Mouse (Mus musculus) 3134 (cell line): ENCODE measurements around the gene Safb2.

Experiments
- DNase-seq: peaks from one replicate; pipeline ENCODE4 v3.0.0-alpha.2; 2011; ENCODE audit warnings: low spot score; ENCODE audit not compliant: insufficient read length; ENCODE audit errors: extremely low read depth

Safb2 gene

DNA sequence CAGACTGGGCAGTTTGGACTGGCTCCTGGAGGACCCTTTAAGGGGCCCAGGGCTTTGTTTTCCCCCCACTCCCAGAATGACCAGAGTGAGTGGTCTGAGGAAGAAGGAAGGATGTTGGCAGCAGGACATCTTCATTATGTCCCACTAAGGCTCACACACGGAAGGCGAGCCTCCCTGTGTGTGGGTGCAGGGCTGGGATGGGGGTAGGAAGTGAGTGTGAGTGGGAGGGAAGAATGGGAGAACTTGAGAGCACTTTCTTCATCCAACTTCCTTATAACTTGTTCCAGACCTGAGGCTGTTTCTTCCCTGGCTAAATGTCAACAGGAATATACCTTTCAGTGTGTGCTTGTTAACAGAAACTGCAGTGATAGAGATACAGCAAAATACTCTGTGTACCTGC is 26.9 kb upstream of the Safb2 start:
- DNase-seq = no peak

DNA sequence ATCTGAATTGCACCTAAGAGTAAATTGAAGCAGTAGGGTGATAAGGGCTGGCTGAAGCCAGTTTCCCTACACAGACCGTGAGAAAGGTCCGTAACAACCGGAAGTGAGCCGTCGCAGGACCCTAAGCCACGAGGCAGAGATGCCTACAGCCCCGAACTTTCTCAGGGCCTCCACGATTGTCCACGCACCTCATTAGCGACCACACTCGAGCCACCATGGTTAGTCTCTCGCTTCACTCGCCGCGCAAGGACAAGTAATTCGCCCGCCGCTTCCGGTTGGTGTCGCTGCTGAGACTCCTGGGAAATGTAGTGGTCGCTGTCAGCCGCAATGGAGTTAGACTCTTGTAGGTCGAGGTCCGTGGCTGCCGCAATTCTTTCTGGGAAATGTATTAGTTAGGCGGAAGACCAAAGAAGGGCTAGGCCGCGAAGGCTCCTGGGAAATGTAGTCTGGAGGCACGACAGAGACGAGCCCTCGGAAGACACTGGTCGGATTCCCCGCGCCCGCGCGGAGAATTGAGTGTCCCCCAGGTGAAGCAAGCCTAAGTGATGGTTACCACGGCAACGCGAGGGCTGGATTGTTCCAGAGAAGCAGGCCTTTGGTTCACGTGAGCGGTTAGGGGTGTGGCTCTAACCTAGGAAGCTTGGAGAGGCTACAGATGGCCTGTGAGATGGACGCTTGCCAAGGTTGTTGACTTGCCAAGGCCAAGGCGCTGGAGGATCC is 25.2 kb upstream of the Safb2 start, which contains the start of gene 2410015M20Rik:
Gene 2410015M20Rik (minus strand): TSS at position 320 of the 720 bp plus-strand sequence.
- peak; percentile 96 for DNase-seq

DNA sequence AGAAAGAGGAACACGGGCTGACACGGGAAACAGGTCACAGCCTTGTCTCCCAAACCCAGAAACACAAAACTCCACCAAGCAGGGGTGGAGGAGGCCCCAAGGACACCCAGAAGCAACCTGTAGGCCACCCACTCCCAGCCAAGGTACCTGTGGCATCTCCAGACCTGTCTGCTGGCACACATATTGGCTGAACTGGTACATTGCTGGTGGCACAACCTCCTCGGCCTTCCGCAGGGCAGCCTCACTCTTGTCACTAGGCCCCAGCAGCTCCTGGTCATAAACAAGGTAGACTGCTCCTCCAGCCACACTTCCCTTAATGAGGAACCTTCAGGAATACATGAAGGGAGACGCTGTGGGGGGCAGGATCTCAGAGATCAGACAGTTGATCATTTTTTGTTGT is 24.3 kb upstream of the Safb2 start:
- no peak for DNase-seq

DNA sequence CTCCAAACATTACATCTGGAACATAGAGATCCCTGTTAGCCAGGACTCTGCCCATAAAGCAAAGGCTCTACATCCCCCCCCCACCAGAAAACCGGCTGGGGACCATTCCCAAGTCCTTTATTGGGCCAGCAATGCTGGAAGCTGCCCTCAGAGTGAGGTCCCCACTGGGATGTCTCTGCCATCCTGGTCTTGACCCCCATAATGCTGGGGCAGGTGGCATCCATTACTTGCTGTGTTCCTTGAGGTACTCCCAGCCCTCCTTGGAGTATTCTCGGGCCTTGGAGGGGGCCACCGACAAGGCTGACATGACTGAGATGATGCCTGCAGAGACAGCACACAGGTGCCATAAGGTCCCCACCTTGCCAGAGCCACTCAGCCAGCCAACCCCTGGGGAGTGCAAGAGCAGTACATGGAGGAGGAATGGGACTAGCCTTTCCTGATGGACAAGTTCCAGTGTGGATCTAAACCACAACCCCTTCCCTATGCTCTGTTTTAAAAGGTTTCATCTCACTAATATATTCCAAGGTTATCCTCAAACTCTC is 23.2 kb upstream of the Safb2 start:
- no peak for DNase-seq

DNA sequence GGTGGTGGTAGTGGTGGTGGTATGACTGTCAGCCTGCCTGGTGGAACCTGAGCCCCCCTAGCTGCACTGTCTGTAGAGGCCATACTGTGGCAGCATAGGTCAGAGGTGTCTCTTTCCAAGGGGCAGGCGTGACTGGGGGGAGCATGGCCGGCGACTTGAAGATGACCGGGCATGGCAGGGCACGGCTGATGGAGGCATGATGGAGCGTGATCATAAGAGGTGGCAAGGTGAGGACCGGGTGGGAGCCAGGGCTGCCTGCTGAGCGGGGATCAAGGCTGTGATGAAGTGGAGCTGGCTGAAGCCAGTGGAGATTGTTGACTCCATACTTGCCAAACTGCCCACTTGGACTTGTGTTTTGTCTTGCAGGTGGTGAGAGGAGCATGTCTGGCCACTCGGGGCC is 21.0 kb upstream of the Safb2 start:
- DNase-seq = no peak

DNA sequence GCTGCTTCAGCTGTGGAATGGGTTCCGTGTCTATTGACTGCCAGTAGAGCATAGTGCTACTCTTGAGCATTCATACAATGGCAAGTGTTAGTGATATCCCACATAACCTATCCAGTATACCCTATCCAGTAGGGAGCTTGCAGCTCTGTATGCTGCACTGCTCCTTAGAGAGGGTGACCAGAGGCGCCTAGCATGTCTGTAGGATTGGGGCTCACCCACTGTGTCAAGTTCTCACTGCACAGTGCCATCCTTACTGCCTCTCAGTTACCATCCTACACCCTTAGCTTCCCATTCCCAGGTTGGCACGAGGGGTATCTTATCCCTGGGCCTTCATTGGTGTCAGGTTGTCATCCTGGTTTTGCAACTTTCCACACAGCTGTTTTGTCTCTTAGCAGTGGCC is 20.0 kb upstream of the Safb2 start:
- DNase-seq = no peak

DNA sequence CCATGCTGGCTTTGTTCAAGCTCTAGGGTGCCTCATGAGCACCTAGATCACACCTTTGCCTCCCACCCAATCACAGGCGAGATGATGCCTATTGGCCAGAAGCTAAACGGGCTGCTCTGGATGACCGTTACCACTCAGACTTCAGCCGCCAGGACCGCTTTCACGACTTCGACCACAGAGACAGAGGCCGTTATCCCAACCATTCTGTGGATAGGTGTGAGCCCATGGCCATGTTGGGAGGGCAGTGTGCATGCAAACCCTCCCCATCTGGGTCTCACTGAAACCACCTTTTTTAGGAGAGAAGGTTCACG is 19.6 kb upstream of the Safb2 start:
- DNase-seq = no peak

DNA sequence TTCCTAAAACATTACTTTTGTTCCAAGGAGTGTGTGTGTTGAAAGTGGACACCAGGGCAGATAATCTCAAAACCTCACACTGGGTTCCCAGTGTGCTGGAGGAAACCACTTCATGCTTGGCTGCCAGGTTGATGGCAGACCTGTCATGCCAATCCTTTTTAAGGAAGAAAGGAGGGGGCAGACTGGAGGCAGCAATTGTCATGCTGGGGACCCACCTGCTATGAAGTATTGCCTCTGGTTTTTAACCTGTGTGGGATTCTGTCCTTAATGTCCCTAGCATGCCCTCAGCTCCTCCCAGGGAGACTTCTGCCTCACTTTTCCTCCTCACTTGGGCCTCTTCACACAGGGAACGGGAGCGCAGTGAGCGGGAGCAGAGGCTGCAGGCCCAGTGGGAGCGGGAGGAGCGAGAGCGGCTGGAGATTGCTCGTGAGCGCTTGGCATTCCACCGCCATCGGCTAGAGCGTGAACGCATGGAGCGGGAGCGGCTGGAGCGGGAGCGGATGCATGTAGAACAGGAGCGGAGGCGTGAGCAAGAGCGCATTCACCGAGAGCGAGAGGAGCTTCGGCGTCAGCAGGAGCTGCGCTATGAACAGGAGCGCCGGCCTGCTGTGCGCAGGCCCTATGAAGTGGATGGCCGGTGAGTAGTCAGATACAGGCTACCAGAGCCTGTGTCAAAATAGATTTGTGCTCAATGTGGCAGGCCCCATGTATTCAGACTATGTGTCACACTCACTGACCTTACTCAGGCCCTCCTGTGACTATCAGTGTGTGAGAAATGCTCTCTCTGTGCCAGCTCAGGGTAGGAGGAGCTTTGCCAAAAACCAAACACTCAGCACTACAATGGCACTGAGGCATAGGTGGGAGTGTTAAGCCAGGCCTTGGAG is 19.0 kb upstream of the Safb2 start:
- no peak for DNase-seq

DNA sequence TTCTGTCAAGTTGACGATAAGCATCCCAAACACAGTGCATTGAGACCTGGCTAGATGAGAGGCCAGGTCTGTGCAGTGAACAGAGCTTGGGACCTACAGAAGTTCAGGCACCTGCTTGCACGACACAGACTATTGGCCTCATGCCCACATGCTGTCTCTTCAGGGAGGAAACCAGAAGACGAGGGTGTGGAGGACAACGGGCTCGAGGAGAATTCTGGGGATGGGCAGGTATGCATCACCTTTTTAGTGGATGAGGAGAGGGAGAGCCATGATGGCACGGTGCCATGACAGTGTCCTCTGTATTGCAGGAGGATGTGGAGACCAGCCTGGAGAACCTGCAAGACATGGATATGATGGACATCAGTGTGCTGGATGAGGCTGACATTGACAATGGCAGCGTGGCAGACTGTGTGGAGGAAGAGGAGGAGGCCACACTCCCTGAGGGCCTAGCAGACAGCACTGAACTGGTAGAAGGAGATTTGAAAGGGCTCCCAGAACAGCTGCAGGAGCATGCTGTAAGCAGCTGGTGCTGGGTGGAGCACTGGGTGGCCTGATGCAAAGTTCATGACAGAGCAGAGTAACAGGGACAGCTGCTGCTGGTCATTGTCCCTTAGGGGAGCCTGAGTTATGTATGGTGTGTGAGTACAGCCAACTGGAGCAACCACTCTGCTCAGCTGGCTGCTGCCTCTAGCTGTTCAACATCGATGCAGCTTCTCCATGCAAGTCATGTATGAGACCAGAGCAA is 9.3 kb upstream of the Safb2 start:
- no peak for DNase-seq

DNA sequence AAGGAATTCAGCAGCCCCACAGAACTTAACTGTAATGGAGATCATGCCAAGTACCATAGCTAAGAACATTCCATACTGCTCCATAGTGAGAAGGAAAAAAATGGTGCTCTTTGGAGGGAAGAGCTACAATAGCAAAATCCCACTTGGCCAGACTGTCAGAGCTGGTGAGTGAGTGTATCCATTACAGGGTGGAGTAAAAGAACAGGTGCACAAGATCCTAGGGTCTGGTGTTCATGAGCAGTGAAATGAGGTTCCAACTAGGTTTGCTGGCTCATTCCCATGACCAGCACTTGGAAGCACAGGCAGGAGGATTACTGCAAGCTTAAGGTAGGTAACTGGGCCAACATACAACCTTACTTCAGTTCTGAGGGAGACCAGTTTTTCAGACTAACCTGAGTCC is 8.2 kb upstream of the Safb2 start:
- DNase-seq = no peak

DNA sequence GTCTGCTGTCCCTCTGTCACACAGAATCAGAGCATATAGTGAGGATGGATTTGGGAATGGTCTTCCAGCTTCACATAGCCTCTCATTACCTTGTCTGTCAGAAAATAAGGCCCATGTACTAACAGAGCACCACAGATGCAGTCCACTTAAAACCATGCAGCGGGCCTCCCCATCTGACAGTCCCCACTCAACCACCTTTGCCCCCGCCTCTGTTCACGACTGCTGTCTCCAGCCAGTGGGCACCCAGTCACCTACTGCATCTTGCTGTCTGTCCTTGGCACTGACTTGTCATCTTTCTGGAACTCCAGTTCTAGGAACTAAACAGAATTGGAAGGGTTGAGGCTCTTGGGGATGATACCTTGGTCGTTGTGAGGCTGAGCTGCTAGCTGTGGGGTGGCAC is 4.5 kb upstream of the Safb2 start:
- DNase-seq = no peak

DNA sequence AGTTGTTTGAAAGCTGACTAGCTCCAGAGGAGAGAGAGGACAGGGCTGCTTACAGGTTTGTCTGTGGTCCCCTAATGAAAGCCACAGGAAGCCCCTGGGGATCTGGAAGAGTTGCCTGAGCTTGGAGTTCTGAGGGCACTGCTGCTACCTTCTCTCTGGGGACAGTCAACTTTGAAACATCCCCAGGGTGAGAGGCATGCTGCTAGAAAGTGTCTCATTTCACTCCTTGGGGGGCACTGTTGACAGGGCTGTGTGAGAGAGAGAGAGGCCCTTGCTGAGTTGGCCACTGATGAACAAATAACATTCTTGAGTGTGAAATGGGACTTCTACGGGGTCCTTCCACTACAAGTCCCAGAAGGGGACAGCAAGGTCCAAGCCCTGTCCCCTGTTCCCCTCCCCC is 3.4 kb upstream of the Safb2 start:
- no peak for DNase-seq

DNA sequence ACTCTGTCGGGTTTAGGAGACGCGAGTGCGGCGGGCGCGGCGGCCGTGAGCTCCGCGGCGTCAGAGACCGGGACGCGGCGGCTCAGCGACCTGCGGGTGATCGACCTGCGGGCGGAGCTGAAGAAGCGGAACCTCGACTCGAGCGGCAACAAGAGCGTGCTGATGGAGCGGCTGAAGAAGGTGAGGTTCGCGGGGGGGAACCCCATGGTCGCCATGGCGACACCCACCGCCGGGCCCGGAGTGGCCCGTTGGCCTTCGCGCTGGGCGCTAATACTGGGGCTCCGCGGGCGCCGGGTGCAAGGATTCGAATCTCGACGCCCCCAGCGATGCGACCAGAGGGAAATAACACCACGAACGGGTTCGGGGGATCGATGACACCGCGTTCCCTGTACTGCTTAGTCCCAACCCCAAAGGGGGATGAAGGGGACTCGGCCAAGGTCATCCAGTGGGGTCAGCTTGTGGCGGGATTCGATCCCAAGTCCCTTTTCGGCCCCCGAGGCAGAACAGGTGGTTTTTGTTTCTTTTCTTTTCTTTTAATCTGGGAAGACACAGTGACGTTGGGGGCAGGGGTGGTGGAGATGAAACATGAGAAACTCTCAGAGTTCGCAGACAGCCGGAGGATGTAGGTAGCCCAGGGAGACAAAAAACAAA is 911 bp upstream of the Safb2 start:
- no peak for DNase-seq

DNA sequence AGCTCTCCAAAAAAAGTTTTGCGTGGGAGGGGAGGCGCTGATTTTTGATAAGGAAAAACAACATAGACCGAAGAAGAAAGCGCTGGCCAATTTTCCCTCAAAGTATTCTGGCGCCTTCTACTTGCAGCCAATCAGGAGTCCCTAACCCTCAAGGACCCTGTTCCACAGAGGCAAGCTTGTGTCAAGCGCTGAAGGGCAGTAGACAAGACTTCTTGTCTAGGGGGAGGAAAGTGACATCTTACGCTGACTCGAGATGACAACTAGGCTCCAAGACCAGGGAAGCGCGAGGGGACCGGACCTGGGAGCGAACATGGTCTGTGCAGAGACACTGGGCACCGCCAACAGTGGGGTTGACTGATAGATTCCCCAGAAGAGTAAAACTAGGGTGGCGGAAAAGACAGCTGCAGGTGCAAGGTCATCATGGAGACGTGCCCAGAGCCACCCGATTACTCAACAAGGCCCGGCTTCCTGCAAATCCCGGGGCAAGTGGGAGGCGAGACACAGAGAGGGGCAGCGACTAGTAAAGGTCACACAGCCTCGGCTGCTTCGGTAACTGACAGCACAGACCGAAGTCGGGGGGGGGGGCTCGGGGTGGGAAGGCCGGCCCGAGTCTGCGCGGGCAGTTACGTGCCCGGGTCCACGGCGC is 651 bp downstream of the Safb2 start:
- DNase-seq = no peak

DNA sequence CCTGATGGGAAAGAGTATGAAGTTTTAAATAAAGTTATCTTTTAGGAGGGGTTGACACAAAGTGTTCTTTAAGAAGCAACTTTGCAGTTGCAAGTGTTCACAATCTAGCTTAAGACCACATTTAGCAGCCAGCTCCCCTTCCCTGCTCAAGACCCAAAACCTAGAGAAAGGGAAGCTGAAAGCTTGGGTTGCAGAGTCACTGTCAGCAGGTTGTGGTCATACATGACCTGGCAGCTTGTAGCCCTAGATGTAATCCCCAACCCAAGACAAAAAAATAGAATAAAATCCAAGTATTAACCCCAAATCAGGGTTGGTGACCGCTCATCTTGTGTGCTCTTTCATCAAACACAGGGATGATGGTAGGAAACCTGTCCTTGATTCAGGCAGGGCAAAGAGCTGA is 1.3 kb downstream of the Safb2 start:
- DNase-seq = no peak

DNA sequence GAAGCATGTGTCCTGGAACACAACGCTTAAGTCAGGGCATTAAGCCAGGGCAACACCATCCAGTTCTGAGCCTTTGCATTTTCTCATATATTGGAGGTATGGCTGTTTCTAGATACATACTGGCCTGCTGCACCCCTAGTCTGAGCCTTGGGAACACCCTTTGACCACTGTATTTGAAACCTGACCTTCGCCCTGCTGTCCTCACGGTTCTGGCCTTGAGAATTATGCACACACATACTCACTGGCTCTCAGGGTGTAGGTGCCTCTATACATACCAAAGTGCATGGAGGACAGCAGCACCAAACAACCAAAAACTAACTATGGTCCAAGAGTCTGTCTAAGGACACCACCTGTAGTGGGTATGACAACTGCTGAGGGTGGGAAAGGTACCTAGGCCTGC is 11.4 kb downstream of the Safb2 start:
- no peak for DNase-seq

DNA sequence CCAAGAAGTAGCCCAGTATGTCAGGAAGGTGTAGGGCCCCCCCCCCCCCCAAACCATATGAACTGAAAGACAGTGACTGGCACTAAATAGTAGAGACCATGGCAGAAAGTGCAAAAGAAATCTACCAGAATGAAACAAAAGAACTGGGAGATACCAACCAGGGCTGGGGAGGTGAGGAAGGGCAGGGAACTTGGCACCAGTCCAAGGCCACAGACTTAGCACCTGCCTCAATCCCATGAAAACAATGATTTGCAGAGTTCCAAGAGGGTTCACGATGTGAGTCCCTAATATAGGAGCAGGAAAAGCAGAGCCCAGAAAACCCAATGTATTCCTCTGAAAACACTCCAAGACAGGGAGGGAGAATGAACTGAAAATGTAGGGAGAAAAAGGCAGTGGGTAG is 12.2 kb downstream of the Safb2 start:
- no peak for DNase-seq

DNA sequence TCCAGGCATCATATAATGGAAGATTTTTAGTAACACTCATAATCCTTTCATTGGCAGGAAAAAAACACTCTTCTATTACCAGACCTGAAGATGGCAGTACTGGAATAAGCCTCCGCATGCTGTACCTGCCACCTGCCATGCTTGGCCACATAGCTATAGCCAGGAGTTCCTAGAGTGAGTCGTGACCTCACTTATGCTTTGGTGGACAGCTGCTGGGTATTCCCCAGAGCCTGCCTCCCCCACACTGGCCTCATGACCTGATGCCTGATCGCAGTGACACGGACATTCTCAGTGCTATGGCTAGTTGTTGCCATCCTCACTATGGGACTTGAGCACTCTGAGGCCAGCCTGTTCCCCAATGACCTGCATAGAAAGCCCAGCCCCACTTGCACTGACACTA is 14.1 kb downstream of the Safb2 start:
- no peak for DNase-seq

DNA sequence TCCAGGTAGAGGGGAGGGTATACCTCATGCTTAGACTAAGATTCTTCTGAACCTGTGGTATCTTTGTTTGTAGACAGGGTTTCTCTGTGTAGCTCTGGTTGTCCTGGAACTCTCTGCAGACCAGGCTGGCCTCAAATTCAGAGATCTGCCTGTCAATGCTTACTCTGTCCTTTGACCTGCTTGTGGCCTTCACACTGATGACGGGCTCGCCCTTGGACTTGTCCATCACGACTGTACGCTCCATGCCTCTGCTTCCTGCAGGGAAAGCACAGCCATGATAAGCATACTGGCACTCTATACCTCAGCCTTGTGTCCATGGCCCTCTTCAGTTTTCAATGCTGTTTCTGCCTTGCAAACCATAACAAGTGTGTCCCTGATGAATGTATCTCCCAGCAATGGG is 17.0 kb downstream of the Safb2 start:
- DNase-seq = no peak

DNA sequence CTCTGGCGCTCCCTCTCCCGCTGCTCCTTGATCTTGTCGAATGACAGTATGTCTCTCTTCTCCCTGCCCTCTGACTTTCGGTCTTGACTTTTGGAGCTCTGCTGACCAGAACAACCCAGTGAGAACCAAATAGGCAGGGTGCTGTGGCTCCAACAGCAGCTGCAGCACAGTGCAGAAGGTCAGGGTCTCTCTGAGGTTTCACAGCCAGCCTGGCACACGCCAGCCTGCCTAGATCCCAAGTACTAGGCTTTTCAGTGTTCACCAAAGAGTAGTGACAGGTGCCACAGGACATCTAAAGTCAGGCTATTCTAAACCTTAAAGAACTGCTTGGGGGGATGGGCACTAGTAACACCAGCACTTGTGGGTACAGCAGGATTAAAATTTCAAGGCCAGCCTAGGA is 17.5 kb downstream of the Safb2 start:
- no peak for DNase-seq
